Mouse (Mus musculus) midbrain, postnatal 0 days (tissue): ENCODE measurements around the gene Zfp420. TPM values are rescaled to one million over a fixed set of nuclear protein-coding genes. Genes with fewer than 3 reads are reported as not detected.

Source experiments
- ATAC-seq: fragments of 200-750 bp; cut with Nextera tagmentation; 2 replicates; pipeline ENCODE4 v1.8.0; 2017; ENCODE audit warnings: moderate number of reproducible peaks, mild to moderate bottlenecking, moderate TSS enrichment, moderate library complexity; ENCODE audit not compliant: low FRiP score
- DNase-seq: peaks from one replicate; pipeline ENCODE4 v3.0.0-alpha.2; 2015; ENCODE audit warnings: low spot score
- H3K27ac ChIP-seq: fragments of 300-500 bp; sonication (generic); 2 replicates; pipeline ENCODE4 v1.5.1; 2014; ENCODE audit warnings: low read depth, mild to moderate bottlenecking, low read length, mixed read lengths
- H3K27me3 ChIP-seq: fragments of 300-500 bp; sonication (generic); 2 replicates; pipeline ENCODE4 v1.6.1; 2014; ENCODE audit warnings: low read length, control low read depth, mixed read lengths; ENCODE audit not compliant: insufficient read depth
- H3K36me3 ChIP-seq: fragments of 300-500 bp; sonication (generic); 2 replicates; pipeline ENCODE4 v1.6.1; 2014; ENCODE audit warnings: low read length, control low read depth, mixed read lengths; ENCODE audit not compliant: insufficient read depth
- H3K4me1 ChIP-seq: fragments of 300-500 bp; sonication (generic); 2 replicates; pipeline ENCODE4 v1.6.1; 2014; ENCODE audit warnings: mild to moderate bottlenecking, control low read depth, antibody characterized with exemption, low read length, mixed read lengths; ENCODE audit not compliant: insufficient read depth
- H3K4me2 ChIP-seq: fragments of 300-500 bp; sonication (generic); 2 replicates; pipeline ENCODE4 v1.6.1; 2014; ENCODE audit warnings: low read depth, mild to moderate bottlenecking, low read length, mixed read lengths; ENCODE audit not compliant: poor library complexity, severe bottlenecking
- H3K4me3 ChIP-seq: fragments of 300-500 bp; sonication (generic); 2 replicates; pipeline ENCODE4 v1.5.1; 2014; ENCODE audit warnings: low read depth, mild to moderate bottlenecking, low read length, moderate library complexity
- H3K9ac ChIP-seq: fragments of 300-500 bp; sonication (generic); replicated peaks from 2 replicates; pipeline ENCODE4 v1.6.1; 2014; ENCODE audit warnings: mild to moderate bottlenecking, low read length, moderate library complexity, mixed read lengths; ENCODE audit not compliant: poor library complexity, severe bottlenecking
- H3K9me3 ChIP-seq: fragments of 300-500 bp; sonication (generic); 2 replicates; pipeline ENCODE4 v1.6.1; 2016; ENCODE audit warnings: low read length, control low read depth
- CTCF ChIP-seq: IDR thresholded peaks from 2 replicates; pipeline ENCODE4 v1.5.1; 2016; ENCODE audit warnings: antibody characterized with exemption, mild to moderate bottlenecking
- WGBS: fragments of 180-500 bp; shearing (Covaris S2); extraction: QIAGEN DNeasy Blood & Tissue Kit; methylation state at CpG from one replicate; pipeline ENCODE4 v1.1.7; 2014; 5-methylcytosine and 5-hydroxymethylcytosine counted together
- polyA plus RNA-seq: library from polyadenylated mRNA; unstranded; fragments of >200 nt; fragmentation: Nextera tagmentation; extraction: Ambion mirVana; gene quantifications from 2 replicates; pipeline ENCODE4 v1.2.1, GENCODE M21; 2015
- total RNA-seq: library from RNA; depleted of rRNA; stranded (reverse); fragments of >200 nt; gene quantifications from 2 replicates; pipeline ENCODE4 v1.2.3, GENCODE M21; 2014

Gene Zfp420
- total and polyA plus RNA-seq, 2 experiments from 2014 or later, result 14.7 to 24.5 TPM

- ATAC-seq, result peak; percentile 90
- WGBS, result under 1% methylated on average over 22 of the region's 22 CpGs
- peak; percentile 98 for DNase-seq
- peak within 1 kb of the TSS; percentile 41 for H3K4me3 ChIP-seq
- peak; percentile 9; the same call in 1 of the 2 replicates for TF ChIP-seq CTCF
- H3K9me3 ChIP-seq, result no peaks in the 10 kb centered on the region
- peaks cover 3% of the 10 kb centered on the region; the same call in 1 of the 2 replicates for H3K36me3 ChIP-seq
- peak within 1 kb of the TSS; percentile 94 for H3K27ac ChIP-seq
- peak within 1 kb of the TSS; percentile 44 for H3K4me2 ChIP-seq
- H3K27me3 ChIP-seq, result no peaks in the 10 kb centered on the region
- H3K9ac ChIP-seq, result peak within 1 kb of the TSS; percentile 54
- H3K4me1 ChIP-seq, result peaks cover 6% of the 10 kb centered on the region; the same call in 1 of the 2 replicates
Measured at GRCm38 (mm10) chr7:29905966-29906681, 46.3 kb downstream of the Zfp420 start, which contains the start of gene Zfp27. Gene Zfp27 (minus strand): TSS chr7:29906572.

DNA sequence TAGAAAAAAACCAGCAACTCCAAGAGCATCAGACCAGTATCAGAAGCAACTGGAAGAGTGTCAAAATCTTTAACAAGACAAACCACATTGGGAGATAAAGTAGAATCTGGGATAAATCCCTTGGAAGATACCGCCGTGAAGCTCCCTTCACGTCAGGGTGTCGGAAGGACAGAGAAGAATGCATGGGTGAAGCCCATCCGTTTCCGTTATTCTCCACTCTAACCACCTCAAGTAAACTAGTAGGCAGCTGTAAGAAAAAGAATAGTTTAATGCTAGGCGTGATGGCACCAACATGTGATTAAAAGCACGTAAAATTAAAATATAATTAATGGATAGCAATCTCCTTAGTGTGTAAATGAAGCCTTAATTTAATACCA lies 46.9 kb downstream of the Zfp420 start:
- Histone ChIP-seq H3K4me2 (peak overlapping the region; percentile 44), H3K9me3 (no peaks in the 10 kb centered on the region), H3K36me3 (peaks cover 3% of the 10 kb centered on the region; the same call in 1 of the 2 replicates), H3K4me1 (peaks cover 6% of the 10 kb centered on the region; the same call in 1 of the 2 replicates), H3K4me3 (peak overlapping the region; percentile 41), H3K27ac (peak overlapping the region; percentile 94), H3K9ac (peak overlapping the region; percentile 54), H3K27me3 (no peaks in the 10 kb centered on the region)
- ATAC-seq (peak; percentile 15; the same call in 1 of the 2 replicates), DNase-seq (no peak)
- WGBS, result 17% methylated on average over 8 of the region's 8 CpGs
- TF ChIP-seq CTCF, result no peak

DNA sequence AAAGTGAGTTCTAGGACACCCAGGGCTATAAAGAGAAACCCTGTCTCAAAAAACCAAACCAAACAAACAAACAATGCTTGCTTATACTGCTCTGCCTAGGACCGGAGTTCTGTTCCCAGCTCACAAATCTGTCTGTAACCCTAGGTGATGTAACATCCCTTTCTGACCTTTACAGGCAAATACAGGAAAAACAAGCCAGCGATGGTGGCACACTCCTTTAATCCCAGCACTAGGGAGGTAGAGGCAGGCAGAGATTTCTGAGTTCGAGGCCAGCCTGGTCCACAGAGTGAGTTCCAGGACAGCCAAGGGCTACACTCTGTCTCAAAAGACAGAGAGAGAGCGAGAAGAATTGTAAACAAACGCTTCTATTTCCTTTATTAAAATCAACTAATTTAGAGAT lies 47.4 kb downstream of the Zfp420 start:
- 88% methylated on average over 5 of the region's 5 CpGs for WGBS
- Histone ChIP-seq H3K27ac (peak overlapping the region; percentile 94), H3K27me3 (no peaks in the 10 kb centered on the region), H3K9me3 (no peaks in the 10 kb centered on the region), H3K4me2 (peak overlapping the region; percentile 44; the same call in 1 of the 2 replicates), H3K4me3 (no peak overlapping the region), H3K4me1 (peaks cover 6% of the 10 kb centered on the region; the same call in 1 of the 2 replicates), H3K9ac (no peak overlapping the region), H3K36me3 (peaks cover 9% of the 10 kb centered on the region)
- TF ChIP-seq CTCF, result no peak
- no peak for DNase-seq
- no peak for ATAC-seq

DNA sequence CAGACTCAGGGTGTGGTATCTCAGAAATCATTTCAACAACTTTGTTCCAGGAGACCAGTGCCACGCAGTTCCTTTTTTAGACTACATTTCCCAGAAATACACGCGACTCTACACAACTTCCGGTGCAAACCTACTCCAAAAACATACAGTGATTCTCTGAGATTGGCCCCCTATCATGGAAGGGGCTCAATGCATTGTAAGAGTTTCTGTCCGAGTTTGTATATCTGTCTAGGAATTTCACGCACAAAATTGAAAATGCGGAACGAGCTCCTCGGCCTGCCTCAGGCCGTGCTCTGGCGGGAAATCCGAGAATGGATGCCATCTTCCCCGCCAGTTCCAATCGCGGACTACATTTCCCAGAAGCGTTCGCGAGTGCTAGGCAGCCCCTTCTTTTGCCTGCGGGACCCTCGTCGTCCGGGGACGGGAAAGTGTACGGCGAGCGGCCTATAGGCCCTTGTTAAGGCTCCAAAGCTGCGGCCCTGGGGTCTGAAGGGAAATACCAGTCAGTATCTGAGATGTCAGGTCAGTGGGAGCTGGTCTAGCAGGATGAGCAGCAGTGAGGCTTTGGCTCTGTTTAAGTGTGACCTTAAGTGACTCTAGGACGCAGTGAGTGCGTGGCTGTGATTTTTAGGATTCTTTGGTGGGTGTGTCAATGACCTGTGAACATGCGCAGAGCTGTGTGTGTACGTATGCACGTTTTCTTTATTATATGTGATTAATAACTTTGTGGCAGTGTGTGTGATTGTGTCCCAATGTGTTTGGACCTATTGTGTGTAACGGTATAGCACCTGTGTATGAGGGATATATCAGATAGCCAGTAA lies 48.6 kb downstream of the Zfp420 start, which contains the start of gene Zfp383:
Zfp383 (plus strand) TSS at position 94 of the 821 bp plus-strand sequence.
- no peaks in the 10 kb centered on the region for H3K9me3 ChIP-seq
- no peaks in the 10 kb centered on the region for H3K27me3 ChIP-seq
- H3K36me3 ChIP-seq, result peaks cover 13% of the 10 kb centered on the region
- H3K4me3 ChIP-seq, result peak within 1 kb of the TSS; percentile 67
- TF ChIP-seq CTCF, result no peak
- ATAC-seq (peak; percentile 71), DNase-seq (peak; percentile 92)
- peak within 1 kb of the TSS; percentile 64 for H3K9ac ChIP-seq
- peak within 1 kb of the TSS; percentile 44 for H3K4me2 ChIP-seq
- peaks cover 6% of the 10 kb centered on the region; the same call in 1 of the 2 replicates for H3K4me1 ChIP-seq
- peak within 1 kb of the TSS; percentile 94 for H3K27ac ChIP-seq
- WGBS, result under 1% methylated on average over 33 of the region's 33 CpGs

DNA sequence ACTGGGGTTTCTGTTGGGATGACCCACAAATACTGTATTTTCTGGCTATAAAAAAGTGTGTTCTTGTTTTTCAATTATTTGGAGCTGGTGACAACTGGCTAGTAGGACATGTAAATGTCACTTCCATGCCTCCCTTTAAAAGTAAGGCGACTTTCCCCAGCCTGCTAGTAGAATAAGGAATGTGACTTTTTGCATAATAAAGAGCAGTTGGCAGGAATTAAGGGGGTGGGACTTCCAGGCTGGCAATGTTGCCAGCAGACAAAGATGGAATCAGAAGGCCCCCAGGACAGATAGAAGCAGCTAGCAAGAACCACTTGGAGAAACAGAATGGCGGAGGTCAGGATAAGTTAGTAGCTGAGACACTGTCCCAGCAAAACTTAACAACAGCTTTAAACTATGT lies 50.5 kb downstream of the Zfp420 start:
- H3K9me3 ChIP-seq, result no peaks in the 10 kb centered on the region
- H3K27ac ChIP-seq, result no peak overlapping the region
- DNase-seq (peak; percentile 16), ATAC-seq (no peak)
- no peak overlapping the region for H3K9ac ChIP-seq
- 58% methylated on average over 2 of the region's 2 CpGs for WGBS
- no peak for TF ChIP-seq CTCF
- no peaks in the 10 kb centered on the region for H3K27me3 ChIP-seq
- H3K4me2 ChIP-seq, result no peak overlapping the region
- no peak overlapping the region for H3K4me3 ChIP-seq
- peaks cover 6% of the 10 kb centered on the region; the same call in 1 of the 2 replicates for H3K4me1 ChIP-seq
- peaks cover 32% of the 10 kb centered on the region for H3K36me3 ChIP-seq
